In genomic region chr13:20586462-20586861, GRCm38 (mm10) we compare ENCODE assay signal across 25 mouse cellular contexts.
"Had no signal": no experiment of that assay in that cellular context is flagged by ENCODE, and none has a peak within 500 bp of the region (broad histone marks: within the 10 kb centered on the region; RNA-seq: fewer than 3 reads in every experiment).

No protein-coding gene starts in this region.

- H3K9ac ChIP-seq: heart, embryonic 13.5 days; heart, embryonic 15.5 days; hindbrain, embryonic 13.5 days; hindbrain, embryonic 15.5 days; kidney, embryonic 15.5 days; limb, embryonic 13.5 days; limb, embryonic 15.5 days had no signal

- H3K4me3 ChIP-seq: heart, adult 2 months; heart, embryonic 13.5 days; heart, embryonic 15.5 days; hindbrain, embryonic 13.5 days; hindbrain, embryonic 15.5 days; kidney, embryonic 15.5 days; limb, embryonic 13.5 days; limb, embryonic 15.5 days had no signal

- H3K4me1 ChIP-seq: heart, embryonic 13.5 days; heart, embryonic 15.5 days; hindbrain, embryonic 15.5 days; kidney, embryonic 15.5 days; limb, embryonic 13.5 days; limb, embryonic 15.5 days had no signal

- H3K36me3 ChIP-seq: heart, embryonic 13.5 days; heart, embryonic 15.5 days; kidney, embryonic 15.5 days; limb, embryonic 13.5 days; limb, embryonic 15.5 days had no signal

- H3K27ac ChIP-seq: heart, adult 2 months; heart, embryonic 13.5 days; heart, embryonic 15.5 days; hindbrain, embryonic 13.5 days; hindbrain, embryonic 15.5 days; hindbrain, postnatal 0 days; kidney, embryonic 15.5 days; kidney, postnatal 0 days; limb, embryonic 13.5 days; limb, embryonic 15.5 days had no signal

- H3K4me2 ChIP-seq: heart, embryonic 11.5 days; heart, embryonic 13.5 days; heart, embryonic 15.5 days; hindbrain, embryonic 13.5 days; hindbrain, embryonic 15.5 days; kidney, embryonic 15.5 days; limb, embryonic 13.5 days; limb, embryonic 15.5 days had no signal

- DNase-seq: gastrocnemius, postnatal 14 days; gastrocnemius, postnatal 36 days; heart, adult 11 months; heart, adult 2 months; heart, postnatal 14 days; heart, postnatal 36 days; kidney, adult 11 months; kidney, adult 2 months; kidney, adult 9 months; kidney, postnatal 14 days; kidney, postnatal 36 days; layer of hippocampus, adult 9-11 months; layer of hippocampus, postnatal 36 days; left cerebral cortex, postnatal 4 days had no signal

- H3K27me3 ChIP-seq: heart, embryonic 13.5 days; heart, embryonic 15.5 days; hindbrain, embryonic 13.5 days; hindbrain, embryonic 15.5 days; kidney, embryonic 15.5 days; limb, embryonic 13.5 days; limb, embryonic 15.5 days had no signal

- H3K9me3 ChIP-seq: heart, embryonic 13.5 days; heart, embryonic 15.5 days; hindbrain, embryonic 13.5 days; hindbrain, embryonic 15.5 days; kidney, embryonic 15.5 days; limb, embryonic 13.5 days; limb, embryonic 15.5 days had no signal

- ATAC-seq: hindbrain, postnatal 0 days; intestine, embryonic 16.5 days had no signal
